Mouse (Mus musculus): ENCODE measurements around the gene Lyst.

DNA sequence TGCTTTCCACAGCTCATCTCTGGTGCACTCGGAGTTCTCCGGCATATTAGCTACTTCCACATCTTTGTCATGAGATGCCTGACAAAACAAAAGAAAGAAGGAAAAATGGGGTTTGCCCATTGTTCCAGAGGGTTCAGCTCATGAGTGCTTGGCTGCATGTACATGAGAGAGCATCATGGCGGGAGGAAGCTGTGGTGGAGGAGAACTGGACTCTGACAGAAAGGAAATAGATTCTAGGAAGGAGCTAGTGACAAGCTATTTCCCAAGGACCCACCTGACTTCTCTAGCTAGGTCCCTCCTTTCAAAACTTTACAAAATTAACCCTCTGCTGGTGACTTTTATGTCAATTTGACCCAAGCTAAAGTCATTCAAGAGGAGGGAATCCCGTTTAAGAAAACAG, 42.3 kb upstream of the Lyst start:
- TF ChIP-seq CTCF (IDR thresholded peaks at IDR 0.05; ENCODE audit: extremely low read depth, insufficient read length, insufficient replicate concordance, low read depth, low read length): no peak
- no peak for TF ChIP-seq POLR2A (IDR thresholded peaks at IDR 0.05; ENCODE audit: low read depth, low read length)

Measured in small intestine, adult 2 months (tissue).